Mouse (Mus musculus) liver, embryonic 11.5 days (tissue): ENCODE results near the gene Ffar2. TPM values are rescaled to one million over a fixed set of nuclear protein-coding genes. Genes with fewer than 3 reads are reported as not detected.
"Not testable (repeated sequence)": the region's sequence is repeated elsewhere in the genome, so short reads cannot be mapped to it uniquely, and the experiment has no call there.

ENCODE experiments used
- ATAC-seq: fragments of 200-750 bp; cut with Nextera tagmentation; replicated peaks from 2 replicates; pipeline ENCODE4 v1.8.0; 2017; ENCODE audit warnings: moderate number of reproducible peaks, mild to moderate bottlenecking, moderate TSS enrichment, moderate library complexity; ENCODE audit not compliant: low FRiP score
- DNase-seq: peaks from one replicate; pipeline ENCODE4 v3.0.0-alpha.2; 2017; ENCODE audit warnings: low spot score
- H3K27ac ChIP-seq: fragments of 300-500 bp; sonication (generic); 2 replicates; pipeline ENCODE4 v1.5.1; 2014; ENCODE audit warnings: mild to moderate bottlenecking, low read depth, low read length, control low read depth
- H3K27me3 ChIP-seq: fragments of 300-500 bp; sonication (generic); replicated peaks from 2 replicates; pipeline ENCODE4 v1.6.1; 2014; ENCODE audit warnings: low read length, mixed read lengths; ENCODE audit not compliant: control insufficient read depth, insufficient read depth
- H3K36me3 ChIP-seq: fragments of 300-500 bp; sonication (generic); 2 replicates; pipeline ENCODE4 v1.6.1; 2014; ENCODE audit warnings: mild to moderate bottlenecking, low read length, moderate library complexity, mixed read lengths; ENCODE audit not compliant: control insufficient read depth, insufficient read depth
- H3K4me1 ChIP-seq: fragments of 300-500 bp; sonication (generic); replicated peaks from 2 replicates; pipeline ENCODE4 v1.6.1; 2014; ENCODE audit warnings: low read length, mixed read lengths; ENCODE audit not compliant: control insufficient read depth, insufficient read depth
- H3K4me2 ChIP-seq: fragments of 300-500 bp; sonication (generic); 2 replicates; pipeline ENCODE4 v1.6.1; 2014; ENCODE audit warnings: mild to moderate bottlenecking, control low read depth, moderate library complexity
- H3K4me3 ChIP-seq: fragments of 300-500 bp; sonication (generic); 2 replicates; pipeline ENCODE4 v1.5.1; 2014; ENCODE audit warnings: low read depth, low read length, control low read depth
- H3K9ac ChIP-seq: fragments of 300-500 bp; sonication (generic); 2 replicates; pipeline ENCODE4 v1.6.1; 2014; ENCODE audit warnings: low read depth, low read length, control low read depth
- H3K9me3 ChIP-seq: fragments of 300-500 bp; sonication (generic); 2 replicates; pipeline ENCODE4 v1.6.1; 2016; ENCODE audit warnings: low read length, inconsistent platforms, mixed read lengths; ENCODE audit not compliant: control insufficient read depth
- WGBS: fragments of 180-500 bp; shearing (Covaris S2); extraction: QIAGEN DNeasy Blood & Tissue Kit; methylation state at CpG from one replicate; pipeline ENCODE4 v1.1.7; 2014; 5-methylcytosine and 5-hydroxymethylcytosine counted together
- polyA plus RNA-seq: library from polyadenylated mRNA; unstranded; fragments of >200 nt; fragmentation: Nextera tagmentation; extraction: Ambion mirVana; gene quantifications from 2 replicates; pipeline ENCODE4 v1.2.1, GENCODE M21; 2014

Gene Ffar2
- polyA plus RNA-seq, 1 experiment from 2014 or later, result 0.47 TPM

- ATAC-seq (no peak), DNase-seq (no peak)
- no peaks in the 10 kb centered on the region for H3K27me3 ChIP-seq
Observed at GRCm38 (mm10) chr7:30847934-30848333, 24.4 kb upstream of the Ffar2 start.

GRCm38 (mm10) chr7:30847386-30847785, 23.8 kb upstream of the Ffar2 start:
- Histone ChIP-seq H3K27me3 (no peaks in the 10 kb centered on the region), H3K27ac (no peak overlapping the region), H3K4me2 (no peak overlapping the region), H3K9ac (no peak overlapping the region), H3K4me3 (no peak overlapping the region), H3K36me3 (no peaks in the 10 kb centered on the region), H3K4me1 (no peaks in the 10 kb centered on the region; the same call in none of the 2 replicates), H3K9me3 (no peaks in the 10 kb centered on the region)
- DNase-seq (no peak), ATAC-seq (no peak)
- WGBS, result 83% methylated on average over 5 of the region's 5 CpGs

More at GRCm38 (mm10) chr7:30847934-30848333, 24.4 kb upstream of the Ffar2 start:
- H3K36me3 ChIP-seq, result no peaks in the 10 kb centered on the region
- H3K4me1 ChIP-seq, result no peaks in the 10 kb centered on the region; the same call in none of the 2 replicates
- no peak overlapping the region for H3K4me2 ChIP-seq
- H3K4me3 ChIP-seq, result no peak overlapping the region
- WGBS, result 69% methylated on average over 6 of the region's 6 CpGs
- no peak overlapping the region for H3K9ac ChIP-seq
- H3K9me3 ChIP-seq, result no peaks in the 10 kb centered on the region
- no peak overlapping the region for H3K27ac ChIP-seq

GRCm38 (mm10) chr7:30846505-30847053, 23.0 kb upstream of the Ffar2 start:
- no peaks in the 10 kb centered on the region for H3K9me3 ChIP-seq
- WGBS, result 62% methylated on average over 2 of the region's 2 CpGs
- no peak for ATAC-seq

GRCm38 (mm10) chr7:30844676-30845297, 21.2 kb upstream of the Ffar2 start:
- Histone ChIP-seq H3K4me2 (no peak overlapping the region), H3K27me3 (no peaks in the 10 kb centered on the region)

More at GRCm38 (mm10) chr7:30846505-30847053, 23.0 kb upstream of the Ffar2 start:
- Histone ChIP-seq H3K4me1 (no peaks in the 10 kb centered on the region; the same call in none of the 2 replicates), H3K27ac (no peak overlapping the region), H3K27me3 (no peaks in the 10 kb centered on the region), H3K4me2 (no peak overlapping the region), H3K9ac (no peak overlapping the region), H3K4me3 (no peak overlapping the region), H3K36me3 (no peaks in the 10 kb centered on the region)
- no peak for DNase-seq

GRCm38 (mm10) chr7:30842092-30842491, 18.5 kb upstream of the Ffar2 start:
- no peak for DNase-seq
- no peak overlapping the region for H3K4me3 ChIP-seq
- no peak for ATAC-seq
- H3K36me3 ChIP-seq, result no peaks in the 10 kb centered on the region
- H3K9ac ChIP-seq, result no peak overlapping the region
- H3K9me3 ChIP-seq, result no peaks in the 10 kb centered on the region
- no peak overlapping the region for H3K4me2 ChIP-seq
- H3K27ac ChIP-seq, result no peak overlapping the region
- no peaks in the 10 kb centered on the region for H3K27me3 ChIP-seq
- 54% methylated on average over 5 of the region's 5 CpGs for WGBS
- no peaks in the 10 kb centered on the region; the same call in none of the 2 replicates for H3K4me1 ChIP-seq

More at GRCm38 (mm10) chr7:30844676-30845297, 21.2 kb upstream of the Ffar2 start:
- H3K27ac ChIP-seq, result no peak overlapping the region
- WGBS, result 42% methylated on average over 7 of the region's 7 CpGs
- ATAC-seq (no peak), DNase-seq (no peak)
- H3K9me3 ChIP-seq, result no peaks in the 10 kb centered on the region
- no peaks in the 10 kb centered on the region; the same call in none of the 2 replicates for H3K4me1 ChIP-seq
- no peak overlapping the region for H3K9ac ChIP-seq
- no peaks in the 10 kb centered on the region for H3K36me3 ChIP-seq
- H3K4me3 ChIP-seq, result no peak overlapping the region

GRCm38 (mm10) chr7:30841379-30841778, 17.8 kb upstream of the Ffar2 start:
- Histone ChIP-seq H3K9ac (no peak overlapping the region), H3K4me2 (no peak overlapping the region), H3K27ac (no peak overlapping the region), H3K27me3 (no peaks in the 10 kb centered on the region), H3K36me3 (no peaks in the 10 kb centered on the region), H3K9me3 (no peaks in the 10 kb centered on the region), H3K4me1 (no peaks in the 10 kb centered on the region; the same call in none of the 2 replicates), H3K4me3 (no peak overlapping the region)
- DNase-seq (no peak), ATAC-seq (no peak)
- WGBS, result 62% methylated on average over 4 of the region's 4 CpGs

GRCm38 (mm10) chr7:30840306-30840705, 16.7 kb upstream of the Ffar2 start:
- 77% methylated on average over 3 of the region's 3 CpGs for WGBS
- H3K9ac ChIP-seq, result no peak overlapping the region
- no peaks in the 10 kb centered on the region for H3K9me3 ChIP-seq
- H3K27me3 ChIP-seq, result no peaks in the 10 kb centered on the region
- ATAC-seq (no peak), DNase-seq (no peak)
- H3K4me2 ChIP-seq, result no peak overlapping the region
- no peaks in the 10 kb centered on the region for H3K36me3 ChIP-seq
- no peaks in the 10 kb centered on the region; the same call in none of the 2 replicates for H3K4me1 ChIP-seq
- no peak overlapping the region for H3K27ac ChIP-seq
- H3K4me3 ChIP-seq, result no peak overlapping the region

- no peaks in the 10 kb centered on the region for H3K36me3 ChIP-seq
- ATAC-seq (no peak), DNase-seq (no peak)
Observed at GRCm38 (mm10) chr7:30837277-30837676, 13.7 kb upstream of the Ffar2 start.

GRCm38 (mm10) chr7:30832684-30833083, 9.1 kb upstream of the Ffar2 start:
- H3K9me3 ChIP-seq, ATAC-seq, H3K9ac ChIP-seq, DNase-seq, H3K4me3 ChIP-seq, H3K4me2 ChIP-seq, H3K4me1 ChIP-seq, H3K27me3 ChIP-seq, H3K36me3 ChIP-seq, H3K27ac ChIP-seq: not testable (repeated sequence)
- WGBS, result 37% methylated on average over 7 of the region's 11 CpGs

More at GRCm38 (mm10) chr7:30837277-30837676, 13.7 kb upstream of the Ffar2 start:
- no peak overlapping the region for H3K4me3 ChIP-seq
- H3K4me2 ChIP-seq, result no peak overlapping the region
- no peak overlapping the region for H3K27ac ChIP-seq
- H3K9ac ChIP-seq, result no peak overlapping the region
- H3K27me3 ChIP-seq, result no peaks in the 10 kb centered on the region
- no peaks in the 10 kb centered on the region for H3K4me1 ChIP-seq
- H3K9me3 ChIP-seq, result no peaks in the 10 kb centered on the region
